Mouse (Mus musculus) thymus, postnatal 14 days (tissue): ENCODE measurements around the gene Samd14.
"Not testable (repeated sequence)": the region's sequence is repeated elsewhere in the genome, so short reads cannot be mapped to it uniquely, and the experiment has no call there.

ENCODE experiments used
- DNase-seq: peaks from one replicate; pipeline ENCODE4 v3.0.0; 2021

The Samd14 gene

GRCm38 (mm10) chr11:95006525-95007219 is 3.0 kb upstream of the Samd14 start:
- peak; percentile 90 for DNase-seq

- DNase-seq, result no peak
Observed at GRCm38 (mm10) chr11:95007418-95007817, 2.3 kb upstream of the Samd14 start.

- no peak for DNase-seq
Observed at GRCm38 (mm10) chr11:95008661-95009628, 734 bp upstream of the Samd14 start.

GRCm38 (mm10) chr11:95010141-95010739 is 561 bp downstream of the Samd14 start:
- no peak for DNase-seq

GRCm38 (mm10) chr11:95010841-95011403 is 1.2 kb downstream of the Samd14 start:
- DNase-seq, result not testable (repeated sequence)

GRCm38 (mm10) chr11:95011416-95011815 is 1.7 kb downstream of the Samd14 start:
- no peak for DNase-seq

GRCm38 (mm10) chr11:95012075-95012474 is 2.4 kb downstream of the Samd14 start:
- no peak for DNase-seq

GRCm38 (mm10) chr11:95012487-95012886 is 2.8 kb downstream of the Samd14 start:
- no peak for DNase-seq

- no peak for DNase-seq
Observed at GRCm38 (mm10) chr11:95015484-95015883, 5.8 kb downstream of the Samd14 start.

GRCm38 (mm10) chr11:95022237-95022992 is 12.7 kb downstream of the Samd14 start:
- DNase-seq, result no peak

- DNase-seq, result no peak
Observed at GRCm38 (mm10) chr11:95023481-95023880, 13.8 kb downstream of the Samd14 start.

GRCm38 (mm10) chr11:95024439-95025184 is 14.9 kb downstream of the Samd14 start:
- DNase-seq, result no peak

GRCm38 (mm10) chr11:95025227-95026012 is 15.7 kb downstream of the Samd14 start:
- DNase-seq, result no peak

GRCm38 (mm10) chr11:95026090-95026542 is 16.4 kb downstream of the Samd14 start:
- no peak for DNase-seq

- no peak for DNase-seq
Observed at GRCm38 (mm10) chr11:95026849-95027248, 17.2 kb downstream of the Samd14 start.

GRCm38 (mm10) chr11:95027850-95028470 is 18.3 kb downstream of the Samd14 start:
- DNase-seq, result no peak

- no peak for DNase-seq
Observed at GRCm38 (mm10) chr11:95032945-95033344, 23.3 kb downstream of the Samd14 start.

GRCm38 (mm10) chr11:95033617-95034016 is 23.9 kb downstream of the Samd14 start:
- no peak for DNase-seq

GRCm38 (mm10) chr11:95034902-95035301 is 25.2 kb downstream of the Samd14 start:
- no peak for DNase-seq

GRCm38 (mm10) chr11:95036521-95036920 is 26.8 kb downstream of the Samd14 start:
- DNase-seq, result no peak
